Mouse (Mus musculus) kidney, adult 2 months (tissue): Measurements from ENCODE around the gene Atp6v0c.

Experiments
- CTCF ChIP-seq: fragments of 200-500 bp; conservative IDR thresholded peaks from 2 replicates; pipeline ENCODE4 v1.5.1; 2011; ENCODE audit warnings: low read depth, mild to moderate bottlenecking, control low read depth, low read length, moderate library complexity, mixed read lengths; ENCODE audit not compliant: insufficient read depth, insufficient read length
- POLR2A ChIP-seq: fragments of 200-500 bp; IDR thresholded peaks from one replicate; pipeline ENCODE4 v1.6.1; 2011; ENCODE audit warnings: low read depth, low read length, control low read depth

- TF ChIP-seq CTCF (no peak), POLR2A (no peak)
Measured at GRCm38 (mm10) chr17:24212441-24213018, 43.0 kb upstream of the Atp6v0c start.
